Mouse (Mus musculus): ENCODE measurements around the gene Rab1b.
A peak's percentile ranks its signal among the peaks of the same experiment; 100 is the strongest.

The Rab1b gene

GRCm38 (mm10) chr19:5051031-5051430, 55.8 kb downstream of the Rab1b start:
- DNase-seq (ENCODE audit: low read depth, low spot score): no peak

- peak; percentile 95 for DNase-seq (ENCODE audit: low read depth, low spot score)
Measured at GRCm38 (mm10) chr19:5050047-5050905, 56.6 kb downstream of the Rab1b start, which contains the start of gene Rin1. Gene Rin1, plus strand, starts transcription at chr19:5050481.

- DNase-seq (ENCODE audit: low read depth, low spot score): no peak
Measured at GRCm38 (mm10) chr19:5049325-5049724, 57.5 kb downstream of the Rab1b start.
